Mouse (Mus musculus) limb, embryonic 11.5 days (tissue): ENCODE data around the gene Plcb1. TPM values are rescaled to one million over a fixed set of nuclear protein-coding genes. Genes with fewer than 3 reads are reported as not detected.

Experiments
- ATAC-seq: fragments of 200-750 bp; cut with Nextera tagmentation; 2 replicates; pipeline ENCODE4 v1.8.0; 2017; ENCODE audit warnings: low read depth; ENCODE audit not compliant: insufficient number of reproducible peaks, low FRiP score, low TSS enrichment
- DNase-seq: peaks from one replicate; pipeline ENCODE4 v3.0.0-alpha.2; 2015; ENCODE audit warnings: low spot score
- H3K27ac ChIP-seq: fragments of 300-500 bp; sonication (generic); replicated peaks from 2 replicates; pipeline ENCODE4 v1.5.1; 2014; ENCODE audit warnings: low read depth, mild to moderate bottlenecking, low read length
- H3K27me3 ChIP-seq: fragments of 300-500 bp; sonication (generic); 2 replicates; pipeline ENCODE4 v1.6.1; 2014; ENCODE audit warnings: mild to moderate bottlenecking, low read length, mixed read lengths; ENCODE audit not compliant: control insufficient read depth, insufficient read depth
- H3K36me3 ChIP-seq: fragments of 300-500 bp; sonication (generic); 2 replicates; pipeline ENCODE4 v1.6.1; 2014; ENCODE audit warnings: mild to moderate bottlenecking, low read length, moderate library complexity, mixed read lengths; ENCODE audit not compliant: control insufficient read depth, insufficient read depth
- H3K4me1 ChIP-seq: fragments of 300-500 bp; sonication (generic); 2 replicates; pipeline ENCODE4 v1.6.1; 2014; ENCODE audit warnings: low read length, mixed read lengths; ENCODE audit not compliant: control insufficient read depth, insufficient read depth
- H3K4me2 ChIP-seq: fragments of 300-500 bp; sonication (generic); 2 replicates; pipeline ENCODE4 v1.6.1; 2014; ENCODE audit warnings: low read depth, mild to moderate bottlenecking, moderate library complexity; ENCODE audit not compliant: severe bottlenecking
- H3K4me3 ChIP-seq: fragments of 300-500 bp; sonication (generic); 2 replicates; pipeline ENCODE4 v1.5.1; 2014; ENCODE audit warnings: low read depth, low read length
- H3K9ac ChIP-seq: fragments of 300-500 bp; sonication (generic); 2 replicates; pipeline ENCODE4 v1.6.1; 2014; ENCODE audit warnings: mild to moderate bottlenecking, low read length
- H3K9me3 ChIP-seq: fragments of 300-500 bp; sonication (generic); 2 replicates; pipeline ENCODE4 v1.6.1; 2016; ENCODE audit warnings: low read length; ENCODE audit not compliant: control insufficient read depth
- WGBS: fragments of 180-500 bp; shearing (Covaris S2); extraction: QIAGEN DNeasy Blood & Tissue Kit; methylation state at CpG from one replicate; pipeline ENCODE4 v1.1.7; 2014; 5-methylcytosine and 5-hydroxymethylcytosine counted together
- polyA plus RNA-seq: library from polyadenylated mRNA; unstranded; fragments of >200 nt; fragmentation: Nextera tagmentation; extraction: Ambion mirVana; gene quantifications from 2 replicates; pipeline ENCODE4 v1.2.1, GENCODE M21; 2014

Plcb1 gene
- polyA plus RNA-seq, 1 experiment from 2014 or later, result 10.4 TPM

- no peaks in the 10 kb centered on the region for H3K9me3 ChIP-seq
- ATAC-seq, result no peak
- no peaks in the 10 kb centered on the region for H3K36me3 ChIP-seq
- 65% methylated on average over 2 of the region's 2 CpGs for WGBS
- H3K27me3 ChIP-seq, result no peaks in the 10 kb centered on the region
- no peak overlapping the region for H3K4me2 ChIP-seq
- DNase-seq, result no peak
- no peak overlapping the region for H3K27ac ChIP-seq
- H3K9ac ChIP-seq, result no peak overlapping the region
- H3K4me1 ChIP-seq, result no peaks in the 10 kb centered on the region
- no peak overlapping the region for H3K4me3 ChIP-seq
Observed at GRCm38 (mm10) chr2:134942919-134943318, 157.1 kb downstream of the Plcb1 start.

DNA sequence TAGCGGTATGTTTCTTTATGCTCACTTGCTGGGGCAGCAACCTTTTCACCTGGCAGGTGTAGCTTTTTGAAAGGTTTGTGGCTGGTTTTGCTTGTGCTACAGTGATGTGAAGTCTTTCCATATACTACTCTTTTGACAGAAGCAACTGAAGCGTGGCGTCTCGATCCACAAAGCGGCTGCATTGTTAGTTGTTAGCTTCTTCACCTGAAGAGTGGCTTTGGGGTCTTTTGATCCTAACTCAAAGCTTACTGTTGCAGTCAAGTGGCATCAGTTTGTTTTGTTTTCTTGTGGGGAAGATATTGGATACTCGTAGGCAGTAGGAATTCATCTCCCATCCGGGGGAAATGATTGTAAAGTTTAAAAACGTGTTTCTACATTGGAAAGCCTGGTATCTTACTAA lies 160.5 kb downstream of the Plcb1 start:
- H3K9me3 ChIP-seq, result no peaks in the 10 kb centered on the region
- H3K27ac ChIP-seq, result no peak overlapping the region
- H3K4me1 ChIP-seq, result no peaks in the 10 kb centered on the region
- no peaks in the 10 kb centered on the region for H3K36me3 ChIP-seq
- no peaks in the 10 kb centered on the region for H3K27me3 ChIP-seq
- DNase-seq, result no peak
- no peak overlapping the region for H3K4me2 ChIP-seq
- WGBS, result 88% methylated on average over 8 of the region's 8 CpGs
- no peak for ATAC-seq
- H3K4me3 ChIP-seq, result no peak overlapping the region
- no peak overlapping the region for H3K9ac ChIP-seq

GRCm38 (mm10) chr2:134946911-134947310 lies 161.0 kb downstream of the Plcb1 start:
- Histone ChIP-seq H3K27me3 (no peaks in the 10 kb centered on the region), H3K36me3 (no peaks in the 10 kb centered on the region), H3K27ac (no peak overlapping the region), H3K4me1 (no peaks in the 10 kb centered on the region), H3K9ac (no peak overlapping the region), H3K4me3 (no peak overlapping the region), H3K4me2 (no peak overlapping the region), H3K9me3 (no peaks in the 10 kb centered on the region)
- ATAC-seq, result no peak
- WGBS, result 86% methylated on average over 1 of the region's 1 CpGs
- DNase-seq, result no peak

DNA sequence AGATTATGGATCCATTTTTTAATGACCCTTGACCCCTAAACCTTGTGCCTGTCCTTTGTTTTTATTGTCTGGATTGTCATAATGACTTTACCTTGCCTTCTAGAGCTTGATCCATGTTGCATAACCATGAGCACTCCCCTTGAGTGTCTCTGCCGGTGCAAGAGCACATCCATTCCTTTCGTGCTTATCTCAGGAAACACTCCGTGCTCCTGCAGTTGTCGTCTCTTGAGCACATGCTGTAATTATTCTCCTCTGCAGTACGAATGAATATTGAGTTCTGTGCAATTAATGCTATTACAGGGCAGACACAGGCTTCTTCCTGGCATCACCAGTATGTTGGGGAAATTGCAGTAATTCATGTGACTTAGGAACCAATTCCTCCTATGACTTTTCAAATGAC lies 166.2 kb downstream of the Plcb1 start:
- DNase-seq (no peak), ATAC-seq (no peak)
- H3K4me2 ChIP-seq, result no peak overlapping the region
- no peak overlapping the region for H3K9ac ChIP-seq
- H3K9me3 ChIP-seq, result no peaks in the 10 kb centered on the region
- WGBS, result 83% methylated on average over 5 of the region's 5 CpGs
- no peak overlapping the region for H3K27ac ChIP-seq
- H3K27me3 ChIP-seq, result no peaks in the 10 kb centered on the region
- H3K36me3 ChIP-seq, result no peaks in the 10 kb centered on the region
- H3K4me3 ChIP-seq, result no peak overlapping the region
- H3K4me1 ChIP-seq, result no peaks in the 10 kb centered on the region

GRCm38 (mm10) chr2:134956436-134956835 lies 170.6 kb downstream of the Plcb1 start:
- Histone ChIP-seq H3K36me3 (no peaks in the 10 kb centered on the region), H3K9ac (no peak overlapping the region), H3K27me3 (no peaks in the 10 kb centered on the region), H3K27ac (no peak overlapping the region), H3K4me3 (no peak overlapping the region), H3K4me1 (no peaks in the 10 kb centered on the region), H3K9me3 (no peaks in the 10 kb centered on the region), H3K4me2 (no peak overlapping the region)
- DNase-seq (no peak), ATAC-seq (no peak)
- 90% methylated on average over 4 of the region's 4 CpGs for WGBS

DNA sequence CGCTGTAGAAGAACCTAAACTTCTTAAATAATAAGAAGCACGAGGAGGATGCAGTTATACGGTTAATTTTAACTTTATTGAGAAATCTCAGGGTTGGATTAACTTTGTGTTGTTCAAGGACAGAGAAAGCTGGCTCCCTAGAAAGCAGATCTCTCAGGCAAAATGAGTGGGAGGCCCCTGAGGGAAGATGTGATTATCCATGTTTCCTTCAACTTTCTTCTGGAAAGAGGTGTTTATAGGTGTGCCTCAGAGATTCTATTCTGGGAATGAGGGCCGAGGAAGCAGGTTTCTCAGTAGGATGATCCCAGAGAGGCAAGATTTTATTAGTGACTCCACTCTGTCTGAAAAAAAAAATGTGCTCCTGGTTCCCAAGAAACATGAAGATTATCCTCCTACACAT lies 180.3 kb downstream of the Plcb1 start:
- no peak for ATAC-seq
- Histone ChIP-seq H3K36me3 (no peaks in the 10 kb centered on the region), H3K27ac (no peak overlapping the region), H3K4me2 (no peak overlapping the region), H3K27me3 (no peaks in the 10 kb centered on the region), H3K4me3 (no peak overlapping the region), H3K4me1 (peaks cover 4% of the 10 kb centered on the region; the same call in 1 of the 2 replicates), H3K9me3 (no peaks in the 10 kb centered on the region), H3K9ac (no peak overlapping the region)
- 78% methylated on average over 4 of the region's 4 CpGs for WGBS
- no peak for DNase-seq

GRCm38 (mm10) chr2:134968380-134968779 lies 182.5 kb downstream of the Plcb1 start:
- H3K27ac ChIP-seq, result no peak overlapping the region
- H3K4me3 ChIP-seq, result no peak overlapping the region
- H3K4me2 ChIP-seq, result no peak overlapping the region
- 85% methylated on average over 3 of the region's 3 CpGs for WGBS
- DNase-seq, result no peak
- no peaks in the 10 kb centered on the region for H3K36me3 ChIP-seq
- no peak overlapping the region for H3K9ac ChIP-seq
- no peaks in the 10 kb centered on the region for H3K27me3 ChIP-seq
- H3K9me3 ChIP-seq, result no peaks in the 10 kb centered on the region
- ATAC-seq, result no peak
- no peaks in the 10 kb centered on the region for H3K4me1 ChIP-seq

- Histone ChIP-seq H3K36me3 (no peaks in the 10 kb centered on the region), H3K4me3 (no peak overlapping the region), H3K27ac (no peak overlapping the region), H3K9me3 (no peaks in the 10 kb centered on the region), H3K4me2 (no peak overlapping the region), H3K9ac (no peak overlapping the region), H3K4me1 (no peaks in the 10 kb centered on the region), H3K27me3 (no peaks in the 10 kb centered on the region)
- DNase-seq, result no peak
- 88% methylated on average over 6 of the region's 6 CpGs for WGBS
- ATAC-seq, result no peak
Observed at GRCm38 (mm10) chr2:134972376-134972775, 186.5 kb downstream of the Plcb1 start.

DNA sequence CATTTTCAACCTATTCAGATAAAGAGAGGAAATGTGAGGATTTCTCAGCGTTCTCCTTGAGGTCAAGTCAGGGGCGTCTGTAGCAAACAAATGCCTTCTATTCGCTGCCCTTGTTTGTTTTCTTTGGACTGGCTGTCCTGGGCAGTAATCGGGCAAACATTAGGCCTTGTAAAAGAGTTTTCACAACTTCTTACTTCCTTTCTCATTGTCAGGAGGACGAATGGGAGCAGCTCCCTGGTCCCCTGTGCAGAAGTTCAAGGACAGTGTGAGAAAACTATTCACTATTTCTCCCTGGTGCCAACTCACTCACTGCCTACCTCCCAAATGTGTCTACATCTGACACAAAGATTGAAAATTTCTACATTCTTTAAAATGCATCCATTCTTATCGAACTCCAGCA lies 188.8 kb downstream of the Plcb1 start:
- DNase-seq (no peak), ATAC-seq (no peak)
- Histone ChIP-seq H3K27ac (no peak overlapping the region), H3K9ac (no peak overlapping the region), H3K27me3 (no peaks in the 10 kb centered on the region), H3K4me1 (no peaks in the 10 kb centered on the region), H3K4me2 (no peak overlapping the region), H3K4me3 (no peak overlapping the region), H3K36me3 (no peaks in the 10 kb centered on the region), H3K9me3 (no peaks in the 10 kb centered on the region)
- WGBS, result 44% methylated on average over 6 of the region's 6 CpGs
